Mouse (Mus musculus) heart, embryonic 16.5 days (tissue): ENCODE data around the gene Cep85l. TPM values are rescaled to one million over a fixed set of nuclear protein-coding genes. Genes with fewer than 3 reads are reported as not detected.

Experiments used
- ATAC-seq: fragments of 200-750 bp; cut with Nextera tagmentation; replicated peaks from 2 replicates; pipeline ENCODE4 v1.8.0; 2017; ENCODE audit warnings: moderate number of reproducible peaks; ENCODE audit not compliant: insufficient read depth, low FRiP score; ENCODE audit errors: extremely low read depth
- H3K27ac ChIP-seq: fragments of 300-500 bp; sonication (generic); 2 replicates; pipeline ENCODE4 v1.5.1; 2014; ENCODE audit warnings: mild to moderate bottlenecking, low read length, control low read depth, moderate library complexity
- H3K27me3 ChIP-seq: fragments of 300-500 bp; sonication (generic); 2 replicates; pipeline ENCODE4 v1.6.1; 2014; ENCODE audit warnings: low read length, mixed read lengths; ENCODE audit not compliant: control insufficient read depth, insufficient read depth
- H3K36me3 ChIP-seq: fragments of 300-500 bp; sonication (generic); 2 replicates; pipeline ENCODE4 v1.6.1; 2014; ENCODE audit not compliant: control insufficient read depth, insufficient read depth
- H3K4me1 ChIP-seq: fragments of 300-500 bp; sonication (generic); 2 replicates; pipeline ENCODE4 v1.6.1; 2014; ENCODE audit warnings: low read length, mixed read lengths; ENCODE audit not compliant: control insufficient read depth, insufficient read depth
- H3K4me2 ChIP-seq: fragments of 300-500 bp; sonication (generic); 2 replicates; pipeline ENCODE4 v1.6.1; 2014; ENCODE audit warnings: low read depth, mild to moderate bottlenecking, control low read depth, low read length
- H3K4me3 ChIP-seq: fragments of 300-500 bp; sonication (generic); 2 replicates; pipeline ENCODE4 v1.5.1; 2014; ENCODE audit warnings: mild to moderate bottlenecking, control low read depth, low read length
- H3K9ac ChIP-seq: fragments of 300-500 bp; sonication (generic); 2 replicates; pipeline ENCODE4 v1.6.1; 2014; ENCODE audit warnings: low read length, control low read depth
- H3K9me3 ChIP-seq: fragments of 300-500 bp; sonication (generic); replicated peaks from 2 replicates; pipeline ENCODE4 v1.6.1; 2016; ENCODE audit warnings: low read length; ENCODE audit not compliant: control insufficient read depth
- WGBS: fragments of 180-500 bp; shearing (Covaris S2); extraction: QIAGEN DNeasy Blood & Tissue Kit; methylation state at CpG from one replicate; pipeline ENCODE4 v1.1.7; 2014; 5-methylcytosine and 5-hydroxymethylcytosine counted together
- polyA plus RNA-seq: library from polyadenylated mRNA; unstranded; fragments of >200 nt; fragmentation: Nextera tagmentation; extraction: Ambion mirVana; gene quantifications from 2 replicates; pipeline ENCODE4 v1.2.1, GENCODE M21; 2015

Cep85l gene
- polyA plus RNA-seq, 1 experiment from 2014 or later = 4.7 TPM

GRCm38 (mm10) chr10:53399053-53399452, 19.3 kb upstream of the Cep85l start:
- H3K4me2 ChIP-seq = peak overlapping the region; percentile 55; the same call in 1 of the 2 replicates
- peaks cover 19% of the 10 kb centered on the region for H3K4me1 ChIP-seq
- no peak overlapping the region for H3K4me3 ChIP-seq
- ATAC-seq = no peak
- no peak overlapping the region for H3K9ac ChIP-seq
- H3K36me3 ChIP-seq = no peaks in the 10 kb centered on the region
- peak overlapping the region; percentile 79 for H3K27ac ChIP-seq
- no peaks in the 10 kb centered on the region for H3K9me3 ChIP-seq
- WGBS = 49% methylated on average over 3 of the region's 3 CpGs
- H3K27me3 ChIP-seq = no peaks in the 10 kb centered on the region

DNA sequence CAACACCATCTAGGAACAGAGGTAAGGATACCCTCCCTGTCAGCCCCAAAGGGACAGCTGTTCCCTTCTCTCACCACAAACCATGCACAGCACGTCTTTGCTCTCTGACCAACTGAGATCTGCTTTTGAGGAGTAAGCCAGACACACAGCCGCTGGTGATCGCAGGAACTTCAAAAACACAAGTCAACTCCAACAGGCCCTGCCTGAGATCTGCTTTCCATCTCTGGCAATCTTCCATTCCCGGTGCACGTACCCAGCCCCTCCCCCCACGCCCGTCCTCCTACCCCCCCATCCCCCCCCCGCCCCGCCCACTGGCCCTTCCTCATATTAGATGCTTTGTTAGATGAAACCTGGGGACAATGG, 18.8 kb upstream of the Cep85l start:
- H3K27ac ChIP-seq = peak overlapping the region; percentile 79
- peak; percentile 80 for ATAC-seq
- 2% methylated on average over 9 of the region's 9 CpGs for WGBS
- no peaks in the 10 kb centered on the region for H3K27me3 ChIP-seq
- peak overlapping the region; percentile 55 for H3K4me2 ChIP-seq
- peak overlapping the region; percentile 60 for H3K9ac ChIP-seq
- H3K4me1 ChIP-seq = peaks cover 19% of the 10 kb centered on the region
- H3K36me3 ChIP-seq = no peaks in the 10 kb centered on the region
- peak overlapping the region; percentile 32 for H3K4me3 ChIP-seq
- H3K9me3 ChIP-seq = no peaks in the 10 kb centered on the region

DNA sequence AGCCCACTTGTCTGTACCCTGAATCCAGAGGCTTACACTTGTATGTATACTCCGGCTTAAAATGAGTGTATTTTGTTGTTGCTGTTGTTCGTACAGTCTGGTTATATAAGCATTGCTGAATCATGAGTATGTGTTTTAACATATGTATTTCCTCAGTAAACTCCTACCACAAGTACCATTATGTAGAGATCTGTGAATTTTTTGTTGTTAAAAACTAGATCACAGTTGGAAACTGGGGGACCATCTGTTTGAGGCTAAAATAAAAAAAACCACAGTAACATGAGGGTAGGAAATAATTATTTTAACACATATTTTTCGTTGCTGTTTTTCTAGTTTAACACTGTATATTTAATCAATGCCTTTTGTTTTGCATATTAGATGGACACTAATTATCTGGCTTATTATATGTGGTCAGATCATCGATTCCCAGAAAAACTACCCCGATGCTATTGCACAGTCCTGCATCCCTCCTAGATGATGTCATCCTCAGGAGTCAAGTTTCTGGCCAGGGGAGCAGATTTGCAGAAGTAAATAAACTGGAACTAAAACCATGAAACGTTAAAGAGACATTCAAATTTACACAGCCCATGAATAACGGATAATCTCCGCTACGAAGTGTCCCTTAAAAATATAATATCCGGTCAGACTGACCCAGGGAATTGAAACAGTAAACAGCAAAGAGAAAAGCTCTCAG, 18.2 kb upstream of the Cep85l start:
- H3K4me1 ChIP-seq = peaks cover 19% of the 10 kb centered on the region
- peak overlapping the region; percentile 55 for H3K4me2 ChIP-seq
- H3K27ac ChIP-seq = peak overlapping the region; percentile 79
- no peaks in the 10 kb centered on the region for H3K27me3 ChIP-seq
- 42% methylated on average over 10 of the region's 10 CpGs for WGBS
- H3K4me3 ChIP-seq = peak overlapping the region; percentile 32
- no peaks in the 10 kb centered on the region for H3K9me3 ChIP-seq
- H3K9ac ChIP-seq = peak overlapping the region; percentile 60
- no peaks in the 10 kb centered on the region for H3K36me3 ChIP-seq
- 0 out of 2 replicates have a peak, but pooled peaks have one; percentile 1 for ATAC-seq

GRCm38 (mm10) chr10:53394923-53395629, 15.3 kb upstream of the Cep85l start:
- no peak overlapping the region for H3K4me2 ChIP-seq
- no peaks in the 10 kb centered on the region for H3K36me3 ChIP-seq
- no peaks in the 10 kb centered on the region for H3K27me3 ChIP-seq
- no peak overlapping the region for H3K4me3 ChIP-seq
- no peaks in the 10 kb centered on the region for H3K9me3 ChIP-seq
- H3K9ac ChIP-seq = no peak overlapping the region
- WGBS = 61% methylated on average over 9 of the region's 9 CpGs
- peaks cover 10% of the 10 kb centered on the region for H3K4me1 ChIP-seq
- no peak for ATAC-seq
- no peak overlapping the region for H3K27ac ChIP-seq

DNA sequence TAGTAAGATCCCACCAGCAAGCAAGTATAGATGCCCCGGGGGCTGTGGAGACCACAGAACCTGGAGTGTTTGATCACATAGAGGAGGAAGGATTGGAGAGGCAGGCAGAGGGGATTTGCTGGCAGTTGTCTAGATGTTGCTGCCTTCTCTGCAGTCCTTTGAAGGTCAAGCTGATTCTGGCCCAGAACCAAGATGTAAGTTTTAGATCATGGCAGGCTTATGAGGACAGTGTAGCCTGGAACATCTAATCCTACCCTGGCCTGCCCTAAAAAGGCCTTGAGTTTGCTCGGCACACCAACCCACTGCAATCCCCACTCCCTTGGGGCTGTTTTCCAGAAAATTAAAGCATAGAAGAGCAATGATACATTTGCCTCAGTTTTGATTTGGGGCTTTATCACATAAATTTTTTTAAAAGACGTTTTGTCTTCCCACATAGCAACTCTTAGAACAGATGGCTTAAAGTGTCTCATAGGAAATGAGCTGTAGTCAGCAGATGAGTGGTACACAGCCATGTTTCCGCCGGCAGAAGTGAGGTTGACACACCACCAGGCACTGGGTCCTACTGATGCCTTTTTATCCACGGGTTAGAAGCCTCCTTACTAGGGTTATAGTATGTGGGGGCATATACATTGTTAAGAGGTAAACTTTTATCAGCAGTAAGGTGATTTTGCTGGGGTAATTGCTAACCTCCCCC, 8.6 kb upstream of the Cep85l start:
- no peak overlapping the region; the same call in 1 of the 2 replicates for H3K27ac ChIP-seq
- no peak overlapping the region for H3K9ac ChIP-seq
- H3K4me1 ChIP-seq = no peaks in the 10 kb centered on the region; the same call in 1 of the 2 replicates
- H3K27me3 ChIP-seq = no peaks in the 10 kb centered on the region
- 58% methylated on average over 6 of the region's 6 CpGs for WGBS
- no peaks in the 10 kb centered on the region for H3K9me3 ChIP-seq
- no peaks in the 10 kb centered on the region for H3K36me3 ChIP-seq
- H3K4me2 ChIP-seq = no peak overlapping the region
- ATAC-seq = 0 out of 2 replicates have a peak, but pooled peaks have one; percentile 60
- H3K4me3 ChIP-seq = no peak overlapping the region

GRCm38 (mm10) chr10:53385438-53385837, 5.7 kb upstream of the Cep85l start:
- Histone ChIP-seq H3K36me3 (no peaks in the 10 kb centered on the region), H3K4me1 (no peaks in the 10 kb centered on the region; the same call in 1 of the 2 replicates), H3K27me3 (no peaks in the 10 kb centered on the region), H3K4me2 (no peak overlapping the region), H3K27ac (no peak overlapping the region), H3K4me3 (no peak overlapping the region), H3K9ac (no peak overlapping the region), H3K9me3 (no peaks in the 10 kb centered on the region)
- 70% methylated on average over 5 of the region's 5 CpGs for WGBS
- ATAC-seq = no peak

GRCm38 (mm10) chr10:53384896-53385295, 5.1 kb upstream of the Cep85l start:
- no peak for ATAC-seq
- no peak overlapping the region for H3K9ac ChIP-seq
- no peaks in the 10 kb centered on the region for H3K9me3 ChIP-seq
- WGBS = 96% methylated on average over 1 of the region's 1 CpGs
- H3K4me1 ChIP-seq = peaks cover 5% of the 10 kb centered on the region
- no peak overlapping the region for H3K4me2 ChIP-seq
- H3K36me3 ChIP-seq = no peaks in the 10 kb centered on the region
- no peak overlapping the region for H3K4me3 ChIP-seq
- H3K27me3 ChIP-seq = no peaks in the 10 kb centered on the region
- no peak overlapping the region for H3K27ac ChIP-seq

- 67% methylated on average over 7 of the region's 7 CpGs for WGBS
- no peak for ATAC-seq
- peaks cover 7% of the 10 kb centered on the region for H3K4me1 ChIP-seq
These were observed 3.1 kb upstream of the Cep85l start for GRCm38 (mm10) chr10:53382696-53383365.

More at GRCm38 (mm10) chr10:53382696-53383365, 3.1 kb upstream of the Cep85l start:
- H3K4me3 ChIP-seq = no peak overlapping the region
- no peak overlapping the region for H3K27ac ChIP-seq
- H3K36me3 ChIP-seq = no peaks in the 10 kb centered on the region
- no peak overlapping the region for H3K4me2 ChIP-seq
- no peaks in the 10 kb centered on the region for H3K9me3 ChIP-seq
- H3K9ac ChIP-seq = no peak overlapping the region
- H3K27me3 ChIP-seq = no peaks in the 10 kb centered on the region
